Comparison of ENCODE assay signal across 31 mouse cellular contexts in genomic region chr4:94533205-94533604, GRCm38 (mm10). TPM values are rescaled to one million over a fixed set of nuclear protein-coding genes. Genes with fewer than 3 reads are reported as not detected.
DNase-seq lines count a peak whose midpoint lies in the region; ATAC-seq and TF ChIP-seq lines count a peak whose summit lies in the region.
"Had no signal": no experiment of that assay in that cellular context is flagged by ENCODE, and none has a peak within 500 bp of the region (broad histone marks: within the 10 kb centered on the region; RNA-seq: fewer than 3 reads in every experiment).

No protein-coding gene starts in this region.

- no peak overlapping the region for H3K9ac ChIP-seq in forebrain, embryonic 15.5 days (replicated peaks)
- no peak overlapping the region for H3K9ac ChIP-seq in forebrain, embryonic 12.5 days
- no peak overlapping the region for H3K9ac ChIP-seq in MEL (ENCODE audit: control insufficient read depth, low read depth, low read length, poor library complexity, severe bottlenecking)
- no peak overlapping the region for H3K9ac ChIP-seq in forebrain, embryonic 16.5 days (replicated peaks; ENCODE audit: low read depth, low read length)
- H3K9ac ChIP-seq in kidney, embryonic 16.5 days (replicated peaks; ENCODE audit: low read length), result no peak overlapping the region
- H3K9ac ChIP-seq: heart, embryonic 12.5 days; heart, embryonic 15.5 days; hindbrain, embryonic 13.5 days had no signal

- TF ChIP-seq RAD21 in MEL (IDR thresholded peaks at IDR 0.05; ENCODE audit: low read depth, low read length), result no peak

- H3K4me2 ChIP-seq in forebrain, embryonic 15.5 days (replicated peaks), result no peak overlapping the region
- no peak overlapping the region for H3K4me2 ChIP-seq in forebrain, embryonic 12.5 days
- H3K4me2 ChIP-seq in forebrain, embryonic 16.5 days (ENCODE audit: low read length), result no peak overlapping the region
- no peak overlapping the region for H3K4me2 ChIP-seq in kidney, embryonic 16.5 days (replicated peaks; ENCODE audit: low read depth, low read length)
- H3K4me2 ChIP-seq: heart, embryonic 12.5 days; heart, embryonic 15.5 days; hindbrain, embryonic 13.5 days had no signal

- TF ChIP-seq EP300 in MEL (IDR thresholded peaks at IDR 0.05; ENCODE audit: low read depth in 1 of 2, low read length in 2 of 2), result no peak

- no peak overlapping the region for H3K4me3 ChIP-seq in forebrain, embryonic 15.5 days
- no peak overlapping the region for H3K4me3 ChIP-seq in forebrain, embryonic 12.5 days (replicated peaks)
- H3K4me3 ChIP-seq in MEL (ENCODE audit: control insufficient read depth in 1 of 2, insufficient read depth in 1 of 2, low read depth in 2 of 2, low read length in 2 of 2), result no peak overlapping the region
- no peak overlapping the region for H3K4me3 ChIP-seq in forebrain, embryonic 16.5 days (replicated peaks; ENCODE audit: low read length)
- H3K4me3 ChIP-seq in kidney, embryonic 16.5 days (ENCODE audit: low read length), result no peak overlapping the region
- H3K4me3 ChIP-seq: heart, embryonic 12.5 days; heart, embryonic 15.5 days; hindbrain, embryonic 10.5 days; hindbrain, embryonic 13.5 days had no signal

- peak; percentile 41; the same call in 1 of the 2 replicates for ATAC-seq in forebrain, embryonic 15.5 days (replicated peaks)
- no peak for ATAC-seq in forebrain, embryonic 12.5 days (ENCODE audit: low FRiP score)
- ATAC-seq in forebrain, embryonic 16.5 days, result peak; percentile 68; the same call in 1 of the 2 replicates
- no peak for ATAC-seq in kidney, embryonic 16.5 days (ENCODE audit: low FRiP score, low TSS enrichment)
- ATAC-seq: hindbrain, postnatal 0 days; inflammation-experienced regulatory T-cells, adult 6 months; intestine, embryonic 16.5 days; Patski had no signal

- TF ChIP-seq POLR2A in MEL (IDR thresholded peaks at IDR 0.05; ENCODE audit: control insufficient read depth in 1 of 2, insufficient read depth in 1 of 2, low read depth in 1 of 2, low read length in 2 of 2, poor library complexity in 1 of 2), result no peak

- H3K4me1 ChIP-seq in forebrain, embryonic 15.5 days, result no peaks in the 10 kb centered on the region
- no peaks in the 10 kb centered on the region for H3K4me1 ChIP-seq in forebrain, embryonic 12.5 days
- H3K4me1 ChIP-seq in MEL (ENCODE audit: control insufficient read depth in 1 of 2, insufficient read depth in 2 of 2, low read length in 2 of 2), result no peaks in the 10 kb centered on the region; a peak in 1 of 4 replicates
- H3K4me1 ChIP-seq in forebrain, embryonic 16.5 days (replicated peaks; ENCODE audit: control insufficient read depth, insufficient read depth, low read length), result no peaks in the 10 kb centered on the region
- H3K4me1 ChIP-seq in kidney, embryonic 16.5 days (ENCODE audit: insufficient read depth, low read length), result no peaks in the 10 kb centered on the region
- H3K4me1 ChIP-seq: heart, embryonic 15.5 days; hindbrain, embryonic 10.5 days; hindbrain, embryonic 13.5 days had no signal

- no peaks in the 10 kb centered on the region for H3K27me3 ChIP-seq in forebrain, embryonic 15.5 days
- no peaks in the 10 kb centered on the region for H3K27me3 ChIP-seq in forebrain, embryonic 12.5 days
- H3K27me3 ChIP-seq in MEL (ENCODE audit: control insufficient read depth in 1 of 2, insufficient read depth in 2 of 2, low read length in 2 of 2), result no peaks in the 10 kb centered on the region
- no peaks in the 10 kb centered on the region for H3K27me3 ChIP-seq in forebrain, embryonic 16.5 days (replicated peaks; ENCODE audit: control insufficient read depth, insufficient read depth, low read length)
- H3K27me3 ChIP-seq in kidney, embryonic 16.5 days (ENCODE audit: insufficient read depth, low read length), result no peaks in the 10 kb centered on the region
- H3K27me3 ChIP-seq: heart, embryonic 12.5 days; heart, embryonic 15.5 days; hindbrain, embryonic 13.5 days; Patski had no signal

- DNase-seq in MEL (ENCODE audit: low read depth, low spot score), result no peak
- no peak for DNase-seq in embryo, embryonic 10 days (ENCODE audit: low spot score)
- DNase-seq: adrenal gland, postnatal 10 days; adrenal gland, postnatal 36 days; cerebellum, adult 11 months; cerebellum, adult 2 months; cerebellum, adult 9-11 months; cerebellum, postnatal 36 days; gastrocnemius, postnatal 25 days; heart, adult 18-20 months; heart, postnatal 10 days; heart, postnatal 36 days; kidney, adult 18-20 months had no signal

- H3K79me2 ChIP-seq in MEL (ENCODE audit: control insufficient read depth, insufficient read depth, low read length, poor library complexity), result no peaks in the 10 kb centered on the region; the same call in 1 of the 2 replicates

- H3K9me3 ChIP-seq in forebrain, embryonic 15.5 days, result no peaks in the 10 kb centered on the region
- H3K9me3 ChIP-seq in forebrain, embryonic 12.5 days, result no peaks in the 10 kb centered on the region
- no peaks in the 10 kb centered on the region for H3K9me3 ChIP-seq in MEL (replicated peaks; ENCODE audit: insufficient read depth, low read length)
- H3K9me3 ChIP-seq in forebrain, embryonic 16.5 days (ENCODE audit: control insufficient read depth, low read length), result no peaks in the 10 kb centered on the region
- no peaks in the 10 kb centered on the region for H3K9me3 ChIP-seq in kidney, embryonic 16.5 days (ENCODE audit: low read length)
- H3K9me3 ChIP-seq: heart, embryonic 12.5 days; heart, embryonic 15.5 days; hindbrain, embryonic 10.5 days; hindbrain, embryonic 13.5 days had no signal

- peaks cover 8% of the 10 kb centered on the region; the same call in 1 of the 2 replicates for H3K36me3 ChIP-seq in forebrain, embryonic 15.5 days
- H3K36me3 ChIP-seq in forebrain, embryonic 12.5 days (replicated peaks), result no peaks in the 10 kb centered on the region
- peaks cover 2 to 5% of the 10 kb centered on the region in 2 experiments for H3K36me3 ChIP-seq in MEL (ENCODE audit: control insufficient read depth in 1 of 2, insufficient read depth in 2 of 2, low read length in 2 of 2)
- H3K36me3 ChIP-seq in forebrain, embryonic 16.5 days (ENCODE audit: control insufficient read depth, insufficient read depth), result no peaks in the 10 kb centered on the region
- H3K36me3 ChIP-seq in kidney, embryonic 16.5 days (ENCODE audit: insufficient read depth, low read length), result peaks cover 6% of the 10 kb centered on the region; the same call in 1 of the 2 replicates

- TF ChIP-seq CTCF in MEL (IDR thresholded peaks at IDR 0.05 in 2 of 3, conservative IDR thresholded peaks at IDR 0.05 in 1 of 3; ENCODE audit: control insufficient read depth in 1 of 3, insufficient read depth in 1 of 3, low read depth in 2 of 3, low read length in 3 of 3, poor library complexity in 1 of 3, severe bottlenecking in 1 of 3), result no peak

- H3K27ac ChIP-seq in forebrain, embryonic 15.5 days (replicated peaks), result no peak overlapping the region
- H3K27ac ChIP-seq in forebrain, embryonic 12.5 days, result no peak overlapping the region
- no peak overlapping the region for H3K27ac ChIP-seq in MEL (ENCODE audit: control insufficient read depth, low read depth, low read length)
- H3K27ac ChIP-seq in forebrain, embryonic 16.5 days (ENCODE audit: low read length), result no peak overlapping the region
- H3K27ac ChIP-seq in kidney, embryonic 16.5 days (ENCODE audit: low read length), result no peak overlapping the region
- H3K27ac ChIP-seq: heart, embryonic 15.5 days; hindbrain, embryonic 10.5 days; hindbrain, embryonic 13.5 days; hindbrain, postnatal 0 days had no signal

TF ChIP-seq in MEL, 35 proteins besides CTCF, POLR2A, EP300 and RAD21:
- TF ChIP-seq ZNF384 (IDR thresholded peaks at IDR 0.05; ENCODE audit: low read depth, low read length), result peak; percentile 86
- TF ChIP-seq ETS1 (IDR thresholded peaks at IDR 0.05; ENCODE audit: low read depth, low read length), result no peak

RNA-seq across cellular contexts. Expression of gene Gm10306, which starts 23.1 kb away (rescaled TPM):
- polyA plus RNA-seq in forebrain, embryonic 15.5 days (2015; fragmentation: Nextera tagmentation; extraction: Ambion mirVana), result 0.41 TPM in 1 of 2 replicates, not detected in the other
- 0.55 and 1.4 TPM in 2 replicates for polyA plus RNA-seq in forebrain, embryonic 12.5 days (2016; fragmentation: Nextera tagmentation; extraction: Ambion mirVana)
- total RNA-seq in MEL (2012; rRNA removed), result 0.85 and 1.0 TPM in 2 replicates
- not detected for polyA plus RNA-seq in MEL (2012; ENCODE audit: insufficient read depth in 1 of 2, insufficient read length in 2 of 2, low read depth in 1 of 2, low replicate concordance in 2 of 2, missing spikeins in 1 of 2)
- not detected in 2 replicates for polyA plus RNA-seq in forebrain, embryonic 16.5 days (2015; fragmentation: Nextera tagmentation; extraction: Ambion mirVana)
- polyA plus RNA-seq in kidney, embryonic 16.5 days (2015; fragmentation: Nextera tagmentation; extraction: Ambion mirVana), result not detected in 2 replicates
- total RNA-seq: adrenal gland, adult 18-20 months; adrenal gland, postnatal 10 days; adrenal gland, postnatal 36 days; ES-E14; gastrocnemius, adult 8-10 months; gastrocnemius, postnatal 25 days; heart, adult 18-20 months; heart, postnatal 10 days; heart, postnatal 36 days; hindbrain, postnatal 0 days had no signal
- polyA plus RNA-seq: cerebellum, adult 2 months; cortical plate, adult 2 months; embryonic facial prominence, embryonic 11.5 days; embryonic facial prominence, embryonic 14.5 days; heart, embryonic 15.5 days; hindbrain, embryonic 10.5 days; hindbrain, postnatal 0 days; inflammation-experienced regulatory T-cells, adult 6 months had no signal

RNA-seq across cellular contexts. Expression of gene Caap1, which starts 23.4 kb away (rescaled TPM):
- 20.9 and 25.5 TPM in 2 replicates for polyA plus RNA-seq in forebrain, embryonic 15.5 days (2015; fragmentation: Nextera tagmentation; extraction: Ambion mirVana)
- polyA plus RNA-seq in forebrain, embryonic 12.5 days (2016; fragmentation: Nextera tagmentation; extraction: Ambion mirVana), result 34.2 and 35.4 TPM in 2 replicates
- total RNA-seq in MEL (2012; rRNA removed), result 12.8 and 13.0 TPM in 2 replicates
- polyA plus RNA-seq in MEL (2012; ENCODE audit: insufficient read depth in 1 of 2, insufficient read length in 2 of 2, low read depth in 1 of 2, low replicate concordance in 2 of 2, missing spikeins in 1 of 2), result 10 to 100 TPM in 1 of 2 experiments, not detected in 1; 13.9 TPM
- polyA plus RNA-seq in forebrain, embryonic 16.5 days (2015; fragmentation: Nextera tagmentation; extraction: Ambion mirVana), result 18.7 and 21.8 TPM in 2 replicates
- polyA plus RNA-seq in kidney, embryonic 16.5 days (2015; fragmentation: Nextera tagmentation; extraction: Ambion mirVana), result 16.5 and 19.6 TPM in 2 replicates

Comparison
In these comparisons a context has a peak if more than half of its experiments do, and no peak if none do; other contexts are left out.
1. ATAC-seq: peak in forebrain, embryonic 15.5 days (single experiment) and forebrain, embryonic 16.5 days (single experiment); none in forebrain, embryonic 12.5 days (single experiment) and kidney, embryonic 16.5 days (single experiment).